Mouse (Mus musculus): ENCODE data around the gene Myadm.

DNA sequence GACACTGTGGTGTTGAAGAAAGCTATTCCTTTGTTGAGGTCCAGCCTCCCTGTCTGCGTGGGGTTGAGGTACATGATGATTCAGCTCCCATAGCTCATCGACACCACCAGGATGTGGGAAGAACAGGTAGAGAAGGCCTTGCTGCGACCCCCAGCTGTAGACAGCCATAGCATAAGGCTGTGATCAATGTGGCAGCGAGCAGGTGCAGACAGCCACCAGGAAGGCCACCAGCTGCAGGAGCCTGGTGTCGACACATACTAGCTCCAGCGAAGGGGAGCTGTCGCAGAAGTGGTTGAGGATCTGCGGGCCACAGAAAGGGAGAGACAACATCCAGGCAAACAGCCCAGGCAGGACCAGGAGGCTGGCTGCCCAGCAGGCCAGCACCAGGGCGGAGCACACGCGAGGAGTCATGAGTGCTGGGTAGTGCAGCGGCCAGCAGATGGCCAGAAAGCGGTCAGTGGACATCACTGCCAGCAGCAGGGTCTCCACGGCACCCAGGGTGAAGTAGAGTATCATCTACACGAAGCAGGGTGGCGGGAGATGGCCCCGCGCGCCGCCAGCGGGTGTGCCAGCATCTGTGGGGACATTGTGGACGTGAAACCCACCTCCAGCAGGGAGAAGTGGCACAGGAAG, 24.4 kb upstream of the Myadm start:
- no peak for TF ChIP-seq GATA1 (IDR thresholded peaks at IDR 0.05; ENCODE audit: low read length)
- TF ChIP-seq TAL1 (IDR thresholded peaks at IDR 0.05; ENCODE audit: low read length) = no peak
